Mouse (Mus musculus): ENCODE measurements at regions not wholly inside any gene's neighbourhood (a gene's known extent, or its start where the extent isn't known, plus 50 kb on each side); places are given as distances from the start of the nearest gene placed in this dataset.

DNA sequence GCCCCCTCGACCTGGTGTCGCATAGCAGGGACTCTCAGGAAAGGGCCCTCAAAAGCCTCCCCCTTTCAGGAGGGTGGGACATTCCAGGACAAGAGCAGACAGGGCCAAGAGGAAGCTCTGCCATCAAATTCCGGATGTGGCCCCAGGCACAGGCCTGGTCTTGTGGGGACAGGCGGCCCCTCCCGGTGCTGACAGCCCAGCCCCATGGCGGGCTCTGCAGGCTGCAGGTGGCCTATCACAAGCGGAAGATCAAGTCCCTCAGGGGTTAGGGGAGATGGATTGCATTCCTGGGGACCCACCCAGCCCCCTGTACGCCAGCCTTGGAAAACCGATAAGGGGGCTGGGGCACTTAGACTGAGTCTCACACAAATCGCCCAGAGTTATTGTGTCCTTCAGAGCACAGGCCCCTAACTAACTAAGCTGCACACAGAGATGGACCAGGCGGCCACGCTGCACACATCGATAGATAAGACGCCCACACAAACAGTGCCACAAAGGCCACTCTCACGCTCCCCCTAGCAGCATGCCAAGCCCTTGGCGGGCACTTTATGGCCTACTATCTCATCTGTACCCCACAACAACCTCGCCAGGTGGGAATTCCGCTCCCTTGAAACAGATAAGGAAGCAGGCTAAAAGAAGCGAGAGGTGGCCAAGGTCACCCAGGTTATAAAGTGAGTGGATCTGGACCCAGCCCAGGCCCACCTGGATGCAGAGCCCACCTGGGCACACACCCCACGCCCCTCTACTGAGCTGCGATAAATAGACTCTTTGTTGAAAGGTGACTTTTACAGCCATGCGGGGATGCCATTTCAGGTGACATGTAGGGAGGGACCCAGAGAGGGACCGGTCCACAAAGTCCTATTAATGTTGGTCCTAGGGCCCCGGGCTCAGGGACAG, 55.5 kb downstream of the Gm5294 start:
- H3K27me3 ChIP-seq (ENCODE audit: control insufficient read depth, insufficient read depth, low read depth, low read length), result no peaks in the 10 kb centered on the region
- ATAC-seq, result no peak
- no peaks in the 10 kb centered on the region for H3K4me1 ChIP-seq (ENCODE audit: control insufficient read depth, insufficient read depth, low read length)
- no peaks in the 10 kb centered on the region for H3K36me3 ChIP-seq (ENCODE audit: control insufficient read depth, insufficient read depth, low read length)
- WGBS, result 84% methylated on average over 24 of the region's 24 CpGs
- H3K4me2 ChIP-seq (ENCODE audit: low read length), result no peak overlapping the region
- no peak overlapping the region for H3K9ac ChIP-seq (ENCODE audit: low read depth, low read length)
- H3K27ac ChIP-seq (ENCODE audit: low read length), result no peak overlapping the region
- H3K9me3 ChIP-seq (replicated peaks; ENCODE audit: control insufficient read depth, low read length, poor library complexity, severe bottlenecking), result no peaks in the 10 kb centered on the region
- H3K4me3 ChIP-seq (ENCODE audit: low read depth, low read length), result no peak overlapping the region

DNA sequence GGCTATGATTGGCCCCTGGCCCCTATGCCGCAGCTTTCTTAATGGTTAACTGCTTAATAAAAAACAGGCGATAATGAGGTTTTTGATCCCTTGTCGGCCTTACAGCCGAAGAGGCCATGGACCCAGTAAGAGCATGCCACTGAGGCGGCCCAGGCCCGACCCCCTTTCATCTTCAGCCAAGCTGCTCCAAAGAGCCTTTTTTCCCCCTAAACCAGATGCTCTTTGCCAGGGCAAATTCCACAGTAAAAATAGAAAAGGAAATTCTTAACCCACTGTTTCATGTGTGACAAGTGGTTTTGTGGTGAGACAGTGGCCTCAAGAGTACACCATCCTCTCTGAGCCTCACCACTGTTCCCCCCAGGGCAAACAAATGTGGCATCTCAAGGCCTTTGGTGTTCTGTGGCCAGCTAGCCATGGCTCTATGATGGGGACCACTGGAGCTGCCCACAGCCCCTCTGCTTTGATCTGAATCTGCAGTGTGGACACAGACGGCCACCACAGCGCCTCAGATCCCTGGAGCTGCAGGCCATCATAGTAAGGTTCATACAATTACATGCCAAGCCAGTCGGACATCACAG, 61.9 kb downstream of the Gm5294 start:
- Histone ChIP-seq H3K4me3 (ENCODE audit: low read depth, low read length) (no peak overlapping the region), H3K27ac (ENCODE audit: low read length) (no peak overlapping the region), H3K27me3 (ENCODE audit: control insufficient read depth, insufficient read depth, low read depth, low read length) (no peaks in the 10 kb centered on the region), H3K36me3 (ENCODE audit: control insufficient read depth, insufficient read depth, low read length) (no peaks in the 10 kb centered on the region), H3K9ac (ENCODE audit: low read depth, low read length) (no peak overlapping the region), H3K4me2 (ENCODE audit: low read length) (no peak overlapping the region), H3K9me3 (replicated peaks; ENCODE audit: control insufficient read depth, low read length, poor library complexity, severe bottlenecking) (no peaks in the 10 kb centered on the region), H3K4me1 (ENCODE audit: control insufficient read depth, insufficient read depth, low read length) (no peaks in the 10 kb centered on the region)
- no peak for ATAC-seq
- WGBS, result 51% methylated on average over 9 of the region's 9 CpGs

DNA sequence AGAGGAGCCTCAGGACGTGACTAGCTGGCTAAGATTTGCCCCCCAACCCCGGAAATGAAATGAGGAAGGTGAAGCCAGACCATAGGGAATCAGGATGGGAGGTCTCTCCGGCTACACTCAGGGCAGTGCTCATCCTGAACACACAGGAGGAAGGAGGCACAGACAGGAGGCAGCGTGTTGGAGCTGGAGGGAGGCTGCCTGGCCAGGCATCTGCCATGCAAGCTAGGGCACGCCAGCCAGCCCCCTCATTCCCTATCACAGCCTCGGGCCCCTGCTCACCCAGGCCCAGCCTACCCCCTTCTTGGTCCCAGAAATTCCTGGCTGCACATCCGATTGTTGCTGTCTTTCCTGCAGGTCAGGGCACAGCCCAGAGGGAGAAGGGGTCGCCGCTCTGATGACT, 63.7 kb downstream of the Gm5294 start:
- Histone ChIP-seq H3K27ac (ENCODE audit: low read length) (no peak overlapping the region), H3K4me3 (ENCODE audit: low read depth, low read length) (no peak overlapping the region), H3K36me3 (ENCODE audit: control insufficient read depth, insufficient read depth, low read length) (no peaks in the 10 kb centered on the region), H3K9me3 (replicated peaks; ENCODE audit: control insufficient read depth, low read length, poor library complexity, severe bottlenecking) (no peaks in the 10 kb centered on the region), H3K9ac (ENCODE audit: low read depth, low read length) (no peak overlapping the region), H3K27me3 (ENCODE audit: control insufficient read depth, insufficient read depth, low read depth, low read length) (no peaks in the 10 kb centered on the region), H3K4me1 (ENCODE audit: control insufficient read depth, insufficient read depth, low read length) (no peaks in the 10 kb centered on the region), H3K4me2 (ENCODE audit: low read length) (no peak overlapping the region)
- ATAC-seq, result no peak
- WGBS, result 81% methylated on average over 9 of the region's 9 CpGs

DNA sequence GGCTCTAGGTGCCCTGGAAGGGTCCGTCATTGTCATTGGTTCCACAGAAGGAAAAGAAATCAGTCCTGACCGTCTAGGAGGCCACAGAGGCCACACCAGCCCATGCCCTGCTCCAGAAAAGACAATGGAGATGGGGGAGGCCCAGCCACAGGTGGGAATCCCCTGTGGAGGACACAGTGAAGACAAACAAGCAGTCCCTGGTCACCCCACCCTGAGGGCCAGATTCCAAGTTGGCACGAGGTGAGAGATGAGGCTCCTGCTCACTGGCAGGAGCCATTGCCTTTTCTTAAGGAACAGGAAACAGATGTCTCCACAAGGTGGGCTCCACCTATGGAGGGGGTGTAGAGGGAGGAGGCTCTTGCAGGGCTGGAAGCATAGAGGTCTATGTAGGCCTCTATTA, 66.0 kb downstream of the Gm5294 start:
- Histone ChIP-seq H3K36me3 (ENCODE audit: control insufficient read depth, insufficient read depth, low read length) (no peaks in the 10 kb centered on the region), H3K4me1 (ENCODE audit: control insufficient read depth, insufficient read depth, low read length) (no peaks in the 10 kb centered on the region), H3K4me2 (ENCODE audit: low read length) (no peak overlapping the region), H3K9ac (ENCODE audit: low read depth, low read length) (no peak overlapping the region), H3K27me3 (ENCODE audit: control insufficient read depth, insufficient read depth, low read depth, low read length) (no peaks in the 10 kb centered on the region), H3K4me3 (ENCODE audit: low read depth, low read length) (no peak overlapping the region), H3K27ac (ENCODE audit: low read length) (no peak overlapping the region), H3K9me3 (replicated peaks; ENCODE audit: control insufficient read depth, low read length, poor library complexity, severe bottlenecking) (no peaks in the 10 kb centered on the region)
- no peak for ATAC-seq
- WGBS, result 75% methylated on average over 3 of the region's 3 CpGs

DNA sequence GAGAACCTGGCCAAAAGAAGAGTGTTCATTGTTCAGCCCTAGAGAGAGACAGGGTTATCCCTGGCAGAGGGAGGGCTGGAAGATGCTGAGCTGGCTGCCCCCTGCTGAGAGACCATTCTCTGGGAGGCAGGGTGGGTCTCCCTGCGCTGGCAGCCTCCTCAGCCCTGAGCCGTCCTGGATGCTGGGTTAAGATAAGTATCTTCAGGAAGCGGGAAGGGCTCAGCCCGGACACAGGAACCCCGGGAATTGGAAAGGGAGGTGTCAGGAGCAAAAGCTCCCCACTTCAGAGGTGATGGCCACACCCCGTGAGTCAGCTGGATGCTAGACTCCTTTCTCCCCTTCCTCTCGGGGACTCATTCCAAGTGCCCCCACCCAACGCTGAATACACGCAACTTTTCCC, 68.9 kb downstream of the Gm5294 start:
- no peak for ATAC-seq
- H3K4me1 ChIP-seq (ENCODE audit: control insufficient read depth, insufficient read depth, low read length), result no peaks in the 10 kb centered on the region
- no peak overlapping the region for H3K4me3 ChIP-seq (ENCODE audit: low read depth, low read length)
- H3K27ac ChIP-seq (ENCODE audit: low read length), result no peak overlapping the region
- 63% methylated on average over 9 of the region's 9 CpGs for WGBS
- no peak overlapping the region for H3K9ac ChIP-seq (ENCODE audit: low read depth, low read length)
- H3K36me3 ChIP-seq (ENCODE audit: control insufficient read depth, insufficient read depth, low read length), result no peaks in the 10 kb centered on the region
- H3K4me2 ChIP-seq (ENCODE audit: low read length), result no peak overlapping the region
- H3K27me3 ChIP-seq (ENCODE audit: control insufficient read depth, insufficient read depth, low read depth, low read length), result no peaks in the 10 kb centered on the region
- no peaks in the 10 kb centered on the region for H3K9me3 ChIP-seq (replicated peaks; ENCODE audit: control insufficient read depth, low read length, poor library complexity, severe bottlenecking)

DNA sequence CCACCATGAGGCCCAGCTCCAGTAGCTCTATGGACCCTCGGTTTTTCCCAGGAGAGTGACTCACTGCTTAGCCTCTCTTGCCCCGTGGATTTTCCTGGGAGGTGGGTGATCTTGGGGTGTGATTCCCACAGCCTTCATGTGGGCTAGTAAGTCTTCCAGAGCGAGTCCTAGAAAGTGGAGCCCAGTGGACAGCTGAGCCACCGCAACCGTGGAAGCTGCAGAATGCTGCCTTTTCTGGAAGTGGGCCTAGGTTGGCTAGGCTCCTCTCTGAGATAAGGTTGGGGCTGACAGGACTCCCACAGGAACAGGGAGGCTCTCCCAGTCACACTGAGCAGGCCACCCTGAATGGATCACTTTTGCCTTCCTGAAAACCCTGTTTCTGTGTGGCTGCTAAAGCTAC, 69.9 kb downstream of the Gm5294 start:
- no peak for ATAC-seq
- no peak overlapping the region for H3K9ac ChIP-seq (ENCODE audit: low read depth, low read length)
- H3K27me3 ChIP-seq (ENCODE audit: control insufficient read depth, insufficient read depth, low read depth, low read length), result no peaks in the 10 kb centered on the region
- no peak overlapping the region for H3K27ac ChIP-seq (ENCODE audit: low read length)
- no peaks in the 10 kb centered on the region for H3K9me3 ChIP-seq (replicated peaks; ENCODE audit: control insufficient read depth, low read length, poor library complexity, severe bottlenecking)
- H3K4me2 ChIP-seq (ENCODE audit: low read length), result no peak overlapping the region
- H3K36me3 ChIP-seq (ENCODE audit: control insufficient read depth, insufficient read depth, low read length), result no peaks in the 10 kb centered on the region
- WGBS, result 80% methylated on average over 5 of the region's 5 CpGs
- no peak overlapping the region for H3K4me3 ChIP-seq (ENCODE audit: low read depth, low read length)
- H3K4me1 ChIP-seq (ENCODE audit: control insufficient read depth, insufficient read depth, low read length), result no peaks in the 10 kb centered on the region

DNA sequence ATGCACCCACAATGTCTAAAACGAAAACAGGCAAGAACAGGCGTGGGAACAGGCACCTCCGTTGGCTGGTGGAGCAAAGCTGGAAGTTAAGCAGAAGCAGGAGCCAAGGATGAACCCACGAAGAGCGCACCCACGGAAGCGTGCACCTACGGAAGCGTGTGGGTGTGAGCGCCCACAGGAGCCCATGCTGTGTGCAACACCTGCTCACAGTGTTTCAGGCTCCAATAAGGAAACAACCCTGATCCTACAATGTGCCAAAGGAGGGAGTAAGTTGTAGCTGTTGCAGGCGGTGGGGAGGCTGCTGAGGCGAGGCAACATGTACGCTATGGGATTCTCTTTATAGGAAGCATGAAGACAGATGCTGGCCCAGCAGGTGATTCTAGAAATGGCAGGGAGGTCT, 74.6 kb downstream of the Gm5294 start:
- Histone ChIP-seq H3K9me3 (replicated peaks; ENCODE audit: control insufficient read depth, low read length, poor library complexity, severe bottlenecking) (no peaks in the 10 kb centered on the region), H3K36me3 (ENCODE audit: control insufficient read depth, insufficient read depth, low read length) (no peaks in the 10 kb centered on the region), H3K27me3 (ENCODE audit: control insufficient read depth, insufficient read depth, low read depth, low read length) (no peaks in the 10 kb centered on the region), H3K4me1 (ENCODE audit: control insufficient read depth, insufficient read depth, low read length) (no peaks in the 10 kb centered on the region), H3K27ac (ENCODE audit: low read length) (no peak overlapping the region), H3K4me3 (ENCODE audit: low read depth, low read length) (no peak overlapping the region), H3K4me2 (ENCODE audit: low read length) (no peak overlapping the region), H3K9ac (ENCODE audit: low read depth, low read length) (no peak overlapping the region)
- no peak for ATAC-seq
- 92% methylated on average over 13 of the region's 13 CpGs for WGBS

- Histone ChIP-seq H3K36me3 (ENCODE audit: control insufficient read depth, insufficient read depth, low read length) (no peaks in the 10 kb centered on the region), H3K4me1 (ENCODE audit: control insufficient read depth, insufficient read depth, low read length) (no peaks in the 10 kb centered on the region), H3K4me2 (ENCODE audit: low read length) (no peak overlapping the region), H3K9me3 (replicated peaks; ENCODE audit: control insufficient read depth, low read length, poor library complexity, severe bottlenecking) (no peaks in the 10 kb centered on the region), H3K27ac (ENCODE audit: low read length) (no peak overlapping the region), H3K4me3 (ENCODE audit: low read depth, low read length) (no peak overlapping the region), H3K27me3 (ENCODE audit: control insufficient read depth, insufficient read depth, low read depth, low read length) (no peaks in the 10 kb centered on the region), H3K9ac (ENCODE audit: low read depth, low read length) (no peak overlapping the region)
- no peak for ATAC-seq
Measured at GRCm38 (mm10) chr5:138897255-138897654, 77.4 kb downstream of the Gm5294 start.

DNA sequence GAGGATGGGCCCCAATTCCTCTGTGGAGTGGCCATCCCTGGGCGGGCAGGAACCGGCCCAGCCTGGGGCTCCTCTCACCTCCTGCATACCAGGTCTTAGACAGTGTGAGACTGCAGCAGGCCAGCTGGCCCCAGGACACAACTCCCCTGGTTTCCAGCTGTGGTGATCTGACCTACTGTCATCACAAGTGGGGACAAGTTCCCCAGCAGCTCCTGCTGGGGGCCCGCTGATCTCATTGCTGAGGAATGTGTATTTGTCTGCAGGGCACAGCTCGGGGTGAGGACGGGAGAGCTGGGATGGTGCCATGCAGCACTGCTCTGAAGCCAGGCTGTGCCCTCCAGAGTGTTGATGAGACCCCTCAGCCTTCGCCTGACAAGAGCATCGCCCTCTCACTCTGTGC, 78.6 kb downstream of the Gm5294 start:
- Histone ChIP-seq H3K27ac (ENCODE audit: low read length) (no peak overlapping the region), H3K9me3 (replicated peaks; ENCODE audit: control insufficient read depth, low read length, poor library complexity, severe bottlenecking) (no peaks in the 10 kb centered on the region), H3K4me2 (ENCODE audit: low read length) (no peak overlapping the region), H3K27me3 (ENCODE audit: control insufficient read depth, insufficient read depth, low read depth, low read length) (no peaks in the 10 kb centered on the region), H3K9ac (ENCODE audit: low read depth, low read length) (no peak overlapping the region), H3K36me3 (ENCODE audit: control insufficient read depth, insufficient read depth, low read length) (no peaks in the 10 kb centered on the region), H3K4me1 (ENCODE audit: control insufficient read depth, insufficient read depth, low read length) (no peaks in the 10 kb centered on the region), H3K4me3 (ENCODE audit: low read depth, low read length) (no peak overlapping the region)
- no peak for ATAC-seq
- 66% methylated on average over 7 of the region's 7 CpGs for WGBS

All from midbrain, embryonic 16.5 days (tissue).